Mouse (Mus musculus): ENCODE data around the gene Hnrnph1. TPM values are rescaled to one million over a fixed set of nuclear protein-coding genes. Genes with fewer than 3 reads are reported as not detected.
"Not testable (repeated sequence)": the region's sequence is repeated elsewhere in the genome, so short reads cannot be mapped to it uniquely, and the experiment has no call there.

Hnrnph1 gene
- total and polyA plus RNA-seq, 3 experiments: 239 to 829 (median 428) TPM

DNA sequence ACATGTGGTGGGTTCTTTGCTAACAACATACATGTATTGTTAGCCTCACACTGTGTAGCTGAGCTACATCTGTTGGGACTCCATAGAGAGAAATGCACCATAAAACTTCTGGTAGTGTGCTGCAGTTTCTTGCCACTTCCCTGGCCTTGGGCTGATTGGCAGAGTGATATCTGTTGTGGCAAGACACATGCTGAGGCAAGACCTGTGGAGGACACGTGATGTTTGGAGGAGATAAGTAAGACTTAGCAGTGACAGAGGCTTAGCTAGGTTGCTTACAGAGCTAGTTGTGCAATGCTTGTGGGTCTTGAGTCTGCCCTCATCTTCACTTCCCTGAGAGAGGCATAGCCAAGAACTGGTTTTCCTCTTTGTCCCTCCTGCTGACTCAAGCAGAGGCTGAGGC is 21.4 kb upstream of the Hnrnph1 start:
- no peak for DNase-seq (ENCODE audit: extremely low read depth)
- no peaks in the 10 kb centered on the region for H3K79me2 ChIP-seq (replicated peaks; ENCODE audit: control insufficient read depth, extremely low read depth, insufficient read depth, poor library complexity, severe bottlenecking)
- no peak overlapping the region for H3K27ac ChIP-seq (ENCODE audit: insufficient read depth, low read depth)
- H3K9me3 ChIP-seq (replicated peaks; ENCODE audit: low read length): peaks cover 12% of the 10 kb centered on the region
- no peaks in the 10 kb centered on the region for H3K36me3 ChIP-seq (replicated peaks in 1 of 2; ENCODE audit: control insufficient read depth in 1 of 2, insufficient read depth in 1 of 2, low read length in 1 of 2)
- in situ Hi-C loops (cut with MboI; ENCODE audit: low pct_ligation_motif_present, low pct_unique_long_range_greater_than_20kb, low sequenced_read_pairs) (no loop called here), dilution Hi-C loops (cut with MboI; ENCODE audit: extremely low pct_ligation_motif_present, extremely low pct_unique_long_range_greater_than_20kb, low sequenced_read_pairs) (no loop called here)
- H3K4me1 ChIP-seq (ENCODE audit: control insufficient read depth in 1 of 2, insufficient read depth in 2 of 2): no peaks in the 10 kb centered on the region
- H3K27me3 ChIP-seq (replicated peaks): no peaks in the 10 kb centered on the region
- H3K9ac ChIP-seq (ENCODE audit: insufficient read depth, low read depth): no peak overlapping the region
- TF ChIP-seq GABPA (IDR thresholded peaks at IDR 0.05; ENCODE audit: insufficient replicate concordance, low read depth, low read length): no peak
- TF ChIP-seq PAX5 (IDR thresholded peaks at IDR 0.05; ENCODE audit: low read length): no peak
- no peak for TF ChIP-seq IRF4 (IDR thresholded peaks at IDR 0.05; ENCODE audit: low read depth, low read length)
- no peak for TF ChIP-seq JUN (IDR thresholded peaks at IDR 0.05; ENCODE audit: insufficient read depth, low read depth, low read length)
- no peak for TF ChIP-seq HCFC1 (IDR thresholded peaks at IDR 0.05; ENCODE audit: low read depth, low read length)
- TF ChIP-seq BHLHE40 (IDR thresholded peaks at IDR 0.05; ENCODE audit: low read depth, low read length): no peak
- no peak overlapping the region for H3K4me3 ChIP-seq (replicated peaks in 1 of 3; ENCODE audit: low read depth in 2 of 3, low read length in 2 of 3, poor library complexity in 1 of 3)
- no peak overlapping the region for H3K4me2 ChIP-seq (ENCODE audit: insufficient read depth, low read depth, poor library complexity, severe bottlenecking)

DNA sequence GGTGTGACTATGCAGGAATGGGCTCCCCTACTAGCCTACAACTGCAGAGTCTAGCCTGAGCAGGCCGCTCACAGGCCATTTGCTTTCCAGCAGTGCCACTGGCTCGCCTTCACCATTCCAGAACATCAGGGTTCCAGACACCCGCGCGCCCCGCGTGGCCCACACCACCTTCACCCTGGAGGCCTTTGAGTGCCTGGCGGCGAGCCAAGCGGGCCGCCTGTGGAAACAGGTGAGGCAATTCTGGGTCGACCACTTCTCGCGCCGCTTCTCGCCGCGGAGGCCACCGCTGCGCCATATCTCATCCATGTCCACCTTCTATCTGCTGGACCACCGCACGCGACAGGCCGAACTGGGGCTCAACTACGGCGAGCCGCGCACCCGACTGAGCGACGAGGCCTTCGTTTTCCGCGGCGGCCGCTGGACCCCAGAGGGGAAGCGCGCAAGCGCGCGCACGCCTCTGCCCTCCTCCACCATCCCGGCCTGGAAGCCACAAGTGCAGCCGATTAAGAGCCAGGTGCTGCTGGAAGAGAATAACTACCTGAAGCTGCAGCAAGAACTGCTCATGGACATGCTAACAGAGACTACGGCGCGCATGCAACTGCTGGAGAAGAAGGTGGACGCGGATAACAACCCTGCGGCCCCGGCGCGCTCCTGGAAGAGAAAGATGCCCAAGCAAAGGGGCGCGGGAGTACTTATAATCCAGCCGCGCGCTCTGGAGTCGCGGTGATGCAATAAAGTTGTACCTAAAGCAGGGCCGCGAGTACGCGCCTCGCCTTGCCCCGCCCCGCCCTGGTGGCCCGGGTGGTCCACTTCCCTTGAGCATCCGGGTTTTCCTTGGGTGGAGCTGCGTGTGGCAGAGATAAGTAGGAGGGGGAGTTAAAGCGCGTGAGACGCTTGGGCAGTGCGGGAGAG is 17.6 kb upstream of the Hnrnph1 start:
- in situ Hi-C loops (cut with MboI; ENCODE audit: low pct_ligation_motif_present, low pct_unique_long_range_greater_than_20kb, low sequenced_read_pairs): no loop called here
- DNase-seq (ENCODE audit: extremely low read depth): no peak
- H3K27me3 ChIP-seq (replicated peaks): no peaks in the 10 kb centered on the region
- no peaks in the 10 kb centered on the region for H3K79me2 ChIP-seq (replicated peaks; ENCODE audit: control insufficient read depth, extremely low read depth, insufficient read depth, poor library complexity, severe bottlenecking)
- no peak overlapping the region for H3K27ac ChIP-seq (ENCODE audit: insufficient read depth, low read depth)
- H3K4me1 ChIP-seq (ENCODE audit: control insufficient read depth in 1 of 2, insufficient read depth in 2 of 2): no peaks in the 10 kb centered on the region
- H3K9me3 ChIP-seq (replicated peaks; ENCODE audit: low read length): peaks cover 8% of the 10 kb centered on the region
- no peak overlapping the region for H3K4me2 ChIP-seq (ENCODE audit: insufficient read depth, low read depth, poor library complexity, severe bottlenecking)
- no peak overlapping the region for H3K4me3 ChIP-seq (replicated peaks in 1 of 3; ENCODE audit: low read depth in 2 of 3, low read length in 2 of 3, poor library complexity in 1 of 3)
- no peaks in the 10 kb centered on the region for H3K36me3 ChIP-seq (replicated peaks in 1 of 2; ENCODE audit: control insufficient read depth in 1 of 2, insufficient read depth in 1 of 2, low read length in 1 of 2)
- dilution Hi-C loops (cut with MboI; ENCODE audit: extremely low pct_ligation_motif_present, extremely low pct_unique_long_range_greater_than_20kb, low sequenced_read_pairs): no loop called here
- TF ChIP-seq MAX (IDR thresholded peaks at IDR 0.05; ENCODE audit: low read length) (no peak), MYC (IDR thresholded peaks at IDR 0.05; ENCODE audit: low read depth, low read length) (no peak), USF2 (conservative IDR thresholded peaks at IDR 0.05; ENCODE audit: low read depth, low read length) (no peak), MAFK (IDR thresholded peaks at IDR 0.05; ENCODE audit: insufficient replicate concordance, low read length) (no peak), CTCF (conservative IDR thresholded peaks at IDR 0.05 in 1 of 2, IDR thresholded peaks at IDR 0.05 in 1 of 2; ENCODE audit: low read depth in 2 of 2, low read length in 2 of 2) (no peak), IRF4 (IDR thresholded peaks at IDR 0.05; ENCODE audit: low read depth, low read length) (no peak), TBP (conservative IDR thresholded peaks at IDR 0.05; ENCODE audit: low read depth, low read length) (no peak), PAX5 (IDR thresholded peaks at IDR 0.05; ENCODE audit: low read length) (no peak), NRF1 (IDR thresholded peaks at IDR 0.05; ENCODE audit: low read depth, low read length) (no peak)
- no peak overlapping the region for H3K9ac ChIP-seq (ENCODE audit: insufficient read depth, low read depth)

DNA sequence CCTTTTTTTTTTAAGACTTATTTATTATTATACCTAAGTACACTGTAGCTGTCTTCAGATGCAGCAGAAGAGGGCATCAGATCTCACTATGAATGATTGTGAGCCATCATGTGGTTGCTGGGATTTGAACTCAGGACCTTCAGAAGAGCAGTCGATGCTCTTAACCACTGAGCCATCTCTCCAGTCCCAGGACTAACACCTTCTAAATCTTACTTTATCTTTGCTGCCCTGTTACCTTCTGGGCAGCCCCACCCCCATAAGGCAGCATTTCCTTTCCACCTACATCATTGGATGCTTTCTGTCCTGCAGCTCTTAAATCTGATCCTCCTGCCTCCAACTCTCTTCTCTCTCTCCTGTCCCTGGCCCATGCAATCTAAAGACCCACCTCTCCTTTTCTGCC is 15.5 kb upstream of the Hnrnph1 start:
- H3K79me2 ChIP-seq (replicated peaks; ENCODE audit: control insufficient read depth, extremely low read depth, insufficient read depth, poor library complexity, severe bottlenecking); DNase-seq (ENCODE audit: extremely low read depth); H3K27ac ChIP-seq (ENCODE audit: insufficient read depth, low read depth); H3K4me1 ChIP-seq (ENCODE audit: control insufficient read depth in 1 of 2, insufficient read depth in 2 of 2); H3K9ac ChIP-seq (ENCODE audit: insufficient read depth, low read depth); H3K9me3 ChIP-seq (replicated peaks; ENCODE audit: low read length); H3K36me3 ChIP-seq (replicated peaks in 1 of 2; ENCODE audit: control insufficient read depth in 1 of 2, insufficient read depth in 1 of 2, low read length in 1 of 2); dilution Hi-C loops (cut with MboI; ENCODE audit: extremely low pct_ligation_motif_present, extremely low pct_unique_long_range_greater_than_20kb, low sequenced_read_pairs); H3K4me3 ChIP-seq (replicated peaks in 1 of 3; ENCODE audit: low read depth in 2 of 3, low read length in 2 of 3, poor library complexity in 1 of 3); H3K27me3 ChIP-seq (replicated peaks); H3K4me2 ChIP-seq (ENCODE audit: insufficient read depth, low read depth, poor library complexity, severe bottlenecking): not testable (repeated sequence)
- in situ Hi-C loops (cut with MboI; ENCODE audit: low pct_ligation_motif_present, low pct_unique_long_range_greater_than_20kb, low sequenced_read_pairs): loop anchor here (5.0 to 10.0 kb wide), 3 partner anchors 34 to 226 kb away; partner anchors contain the start of genes Canx and Tbc1d9b

All from CH12.LX (cell line).